8 mouse cellular contexts compared by ENCODE assay signal in the genomic region with DNA sequence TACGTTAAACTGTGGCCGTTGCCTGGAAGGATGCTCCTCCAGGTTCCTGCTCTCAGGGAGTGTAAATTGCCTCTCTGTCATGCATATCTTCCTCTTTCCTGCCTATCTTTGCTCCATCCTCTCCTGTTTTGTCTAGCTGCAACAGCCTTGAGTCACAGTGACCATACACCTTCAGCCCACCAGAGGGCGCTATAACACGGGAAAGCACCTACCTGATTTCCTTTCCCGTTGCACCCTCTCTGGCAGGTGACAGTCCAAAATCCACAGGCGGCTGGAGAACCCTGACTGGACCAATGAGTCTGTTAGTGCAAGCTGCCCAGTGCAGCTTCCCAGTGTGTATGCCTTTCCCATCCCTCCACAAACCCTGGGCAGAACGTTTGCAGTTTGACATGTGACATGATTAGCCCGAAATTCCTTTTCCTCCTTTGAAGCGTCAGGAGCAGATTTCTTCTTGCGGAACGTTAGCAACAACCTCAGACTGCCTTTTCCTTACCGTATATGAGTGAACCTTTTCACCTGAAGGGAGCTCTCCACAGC. TPM values are rescaled to one million over a fixed set of nuclear protein-coding genes. Genes with fewer than 3 reads are reported as not detected.
DNase-seq lines count a peak whose midpoint lies in the region; ATAC-seq and TF ChIP-seq lines count a peak whose summit lies in the region.

No protein-coding gene starts in this region.

- DNase-seq in 416B (ENCODE audit: low read depth) (peak; percentile 49), Patski (ENCODE audit: low read depth, low spot score) (no peak)
- peak; percentile 85 for DNase-seq in cerebellum, adult 8-10 months
- DNase-seq in gastrocnemius, adult 2 months = peak; percentile 83
- DNase-seq in liver, adult 2 months (ENCODE audit: extremely low read depth, low read depth, low spot score) = peak; percentile 71
- DNase-seq in ovary, postnatal 14 days (ENCODE audit: low spot score) = peak; percentile 71
- DNase-seq in thymus, postnatal 14 days = peak; percentile 79

- CTCF ChIA-PET in Patski (lab: Charles Lee) = interaction anchor here (0.7 to 3.6 kb wide), 12 partner anchors 10 to 422 kb away, joined by 3 to 12 read pairs (median 3); no protein-coding TSS in a partner anchor

- intact Hi-C loops in gastrocnemius, adult 2 months (cut with DNase I) = no loop called here

- no peaks in the 10 kb centered on the region for H3K36me3 ChIP-seq in liver, adult 2 months (ENCODE audit: control insufficient read depth, insufficient read depth, low read length)

- in situ Hi-C loops in Patski (cut with MboI; ENCODE audit: low pct_unique_long_range_greater_than_20kb) = loop anchor here (5.0 to 10.0 kb wide), 2 partner anchors 332 to 420 kb away; no protein-coding TSS in a partner anchor

- 0 out of 2 replicates have a peak, but pooled peaks cover 13% of the 10 kb centered on the region for H3K4me1 ChIP-seq in liver, adult 2 months (ENCODE audit: control insufficient read depth, insufficient read depth, low read length)

- ATAC-seq in Patski = no peak
- peak; percentile 54 for ATAC-seq in inflammation-experienced regulatory T-cells, adult 6 months

- TF ChIP-seq POLR2A in liver, adult 2 months (IDR thresholded peaks at IDR 0.05; ENCODE audit: extremely low read depth, insufficient read depth, low read length) = no peak

- 32% methylated on average over 12 of the region's 12 CpGs for WGBS in liver, adult 2 months

- TF ChIP-seq CTCF in Patski (IDR thresholded peaks at IDR 0.05) = peak; percentile 94
- peak; percentile 89 for TF ChIP-seq CTCF in gastrocnemius, adult 2 months (IDR thresholded peaks at IDR 0.05)
- peak; percentile 83 for TF ChIP-seq CTCF in liver, adult 2 months (IDR thresholded peaks at IDR 0.05; ENCODE audit: low read depth, low read length)

- H3K4me3 ChIP-seq in gastrocnemius, adult 2 months = peak overlapping the region; percentile 29
- H3K4me3 ChIP-seq in liver, adult 2 months (ENCODE audit: insufficient read depth, low read depth, low read length) = no peak overlapping the region

- H3K27ac ChIP-seq in gastrocnemius, adult 2 months = peak overlapping the region; percentile 92
- no peak overlapping the region for H3K27ac ChIP-seq in liver, adult 2 months (replicated peaks; ENCODE audit: insufficient read depth, low read depth, low read length)

- no peaks in the 10 kb centered on the region for H3K79me2 ChIP-seq in liver, adult 2 months (ENCODE audit: control insufficient read depth, insufficient read depth, low read length)

- POLR2A ChIA-PET in Patski (lab: Charles Lee) = interaction anchor here (0.5 kb wide), 2 partner anchors 57 to 320 kb away, joined by 3 read pairs; no protein-coding TSS in a partner anchor

- no peaks in the 10 kb centered on the region for H3K27me3 ChIP-seq in Patski
- H3K27me3 ChIP-seq in liver, adult 2 months (ENCODE audit: control insufficient read depth, insufficient read depth, low read length) = no peaks in the 10 kb centered on the region

- H3K9ac ChIP-seq in liver, adult 2 months (ENCODE audit: low read depth, low read length) = no peak overlapping the region

RNA-seq across cellular contexts. Expression of a gene that starts 48.1 kb away (rescaled TPM):
- 79.6 TPM for polyA plus RNA-seq in Patski (2021)
- 1 to 10 TPM; 2.3 to 2.6 TPM for total RNA-seq in gastrocnemius, adult 2 months (2021)
- 1 to 10 TPM in 1 of 3 experiments, not detected in 2; 1.2 TPM for polyA plus RNA-seq in inflammation-experienced regulatory T-cells, adult 6 months (2017; shearing (Covaris generic))
- 0.46 and 1.8 TPM in 2 replicates for total RNA-seq in liver, adult 2 months (2014; rRNA removed)
- 0.57 and 0.83 TPM in 2 replicates for polyA plus RNA-seq in liver, adult 2 months (2012; rRNA removed)

Comparison
In these comparisons a context has a peak if more than half of its experiments do, and no peak if none do; other contexts are left out.
1. RNA of a gene that starts 48.1 kb away (polyA plus RNA-seq): 79.6 TPM in Patski (single experiment); 0.57 to 0.83 TPM in liver, adult 2 months and 1.2 TPM in inflammation-experienced regulatory T-cells, adult 6 months; every median in the first group is over 10 times any median in the second.
2. Peak in every context shown above with its lines, with median percentiles within 50 percentile points of each other: CTCF ChIP-seq.